Mouse (Mus musculus) adrenal gland, postnatal 36 days (tissue): ENCODE results near the gene Sgsm3. TPM values are rescaled to one million over a fixed set of nuclear protein-coding genes. Genes with fewer than 3 reads are reported as not detected.

Source experiments
- DNase-seq, 2 experiments: peaks; one replicate each; pipeline ENCODE4 v3.0.0; 2021; ENCODE audit warnings: mixed read lengths in 1 of 2
- total RNA-seq, 2 experiments: library from RNA; stranded (reverse); gene quantifications; 2 replicates each; pipeline ENCODE4 v1.2.3; 2021

Gene Sgsm3
- total RNA-seq, 2 experiments from 2014 or later: 15.9 to 23.8 TPM

DNA sequence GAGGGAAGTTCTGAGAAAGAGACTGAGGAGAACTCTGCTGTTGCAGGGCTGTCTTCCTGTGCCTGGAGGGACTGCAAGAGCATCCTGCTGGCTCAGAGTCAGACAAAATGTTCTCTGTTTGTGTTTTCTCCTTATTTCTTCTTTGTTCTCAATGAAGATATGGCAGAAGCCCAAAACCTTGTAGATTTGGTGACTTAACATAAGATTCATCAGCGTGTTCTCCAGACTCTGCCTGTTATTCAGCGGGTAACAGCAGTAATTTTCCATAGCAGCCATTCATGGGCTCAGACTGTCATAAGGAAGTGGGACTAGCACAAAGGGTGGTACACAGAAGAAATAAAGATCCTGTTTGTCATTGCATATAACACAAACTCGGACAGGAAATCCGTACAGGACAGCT, 2.0 kb downstream of the Sgsm3 start:
- no peak for DNase-seq

DNA sequence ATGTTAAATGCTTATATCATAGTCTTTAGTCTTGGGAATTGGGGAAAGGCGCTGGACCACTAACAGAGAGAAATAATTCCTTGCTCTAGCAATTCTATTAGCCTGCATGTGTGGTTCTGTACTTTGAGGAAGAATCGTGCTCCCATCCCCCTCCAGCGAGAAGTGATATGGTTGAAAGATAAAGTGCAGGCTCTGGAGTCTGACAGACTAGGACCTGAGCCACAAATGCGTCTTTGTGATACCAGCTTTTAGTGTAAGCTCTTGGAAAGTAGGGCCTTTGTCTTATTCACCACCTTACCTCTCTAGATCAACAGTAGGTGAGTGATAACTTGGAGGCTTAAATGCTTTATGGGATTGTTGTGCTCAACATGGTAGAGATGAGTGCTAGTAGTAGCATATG, 3.6 kb downstream of the Sgsm3 start:
- DNase-seq: no peak

DNA sequence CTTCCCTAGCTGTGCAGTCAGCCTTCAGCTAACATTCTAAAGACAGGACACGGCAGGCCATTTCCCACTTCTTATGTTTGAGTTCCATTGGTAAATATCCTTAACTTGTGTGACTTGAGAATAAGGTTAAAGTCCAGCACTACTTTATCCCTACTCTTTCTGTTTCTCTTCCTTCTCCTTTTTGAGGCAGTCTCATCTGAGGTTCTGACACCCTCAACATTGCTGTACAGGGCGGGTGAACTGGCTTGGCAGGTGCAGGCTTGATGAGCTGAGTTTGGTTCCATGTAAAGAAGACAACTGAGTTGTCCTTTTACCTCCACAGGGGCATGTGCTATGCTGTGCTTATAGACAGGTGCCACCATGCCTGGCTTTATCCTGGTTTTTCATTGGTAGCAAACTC, 5.7 kb downstream of the Sgsm3 start:
- DNase-seq: no peak

DNA sequence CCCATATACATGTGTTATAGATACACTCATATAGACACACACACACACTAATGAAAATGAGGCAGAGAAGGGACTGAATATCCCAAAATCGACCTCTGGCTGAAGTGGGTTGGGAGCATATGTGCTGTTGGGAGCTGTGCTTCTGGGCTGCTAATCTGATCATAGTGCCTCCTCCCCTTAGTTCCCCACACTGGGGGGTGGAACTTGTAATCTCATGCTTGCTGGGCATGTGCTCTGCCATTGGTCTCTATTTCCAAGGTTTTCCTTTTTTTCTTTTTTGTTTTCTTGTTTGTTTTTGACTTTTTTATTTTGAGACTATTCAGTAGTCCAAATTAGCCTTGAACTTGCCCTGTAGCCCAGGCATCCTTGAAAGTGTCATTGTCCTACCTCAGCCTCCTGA, 10.8 kb downstream of the Sgsm3 start:
- no peak for DNase-seq

DNA sequence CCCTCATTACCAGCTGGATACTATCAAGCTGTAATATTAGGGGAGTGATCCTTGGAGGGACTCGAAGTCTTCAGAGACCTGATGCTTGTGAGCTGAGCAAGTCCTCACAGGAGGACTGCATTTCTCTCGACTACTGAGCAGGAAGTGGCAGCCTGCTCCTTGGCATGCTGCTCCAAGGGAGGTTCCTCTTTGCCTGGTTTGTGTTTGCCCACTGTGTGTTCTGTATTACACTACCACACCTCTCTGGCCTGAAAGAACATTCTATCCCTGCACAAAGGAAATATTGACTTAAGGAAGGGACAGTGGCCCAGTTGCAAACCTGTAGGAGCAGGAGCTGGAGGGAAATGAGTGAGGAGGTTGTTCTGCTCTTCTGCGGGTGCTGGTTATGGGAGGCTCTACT, 12.1 kb downstream of the Sgsm3 start:
- no peak for DNase-seq

DNA sequence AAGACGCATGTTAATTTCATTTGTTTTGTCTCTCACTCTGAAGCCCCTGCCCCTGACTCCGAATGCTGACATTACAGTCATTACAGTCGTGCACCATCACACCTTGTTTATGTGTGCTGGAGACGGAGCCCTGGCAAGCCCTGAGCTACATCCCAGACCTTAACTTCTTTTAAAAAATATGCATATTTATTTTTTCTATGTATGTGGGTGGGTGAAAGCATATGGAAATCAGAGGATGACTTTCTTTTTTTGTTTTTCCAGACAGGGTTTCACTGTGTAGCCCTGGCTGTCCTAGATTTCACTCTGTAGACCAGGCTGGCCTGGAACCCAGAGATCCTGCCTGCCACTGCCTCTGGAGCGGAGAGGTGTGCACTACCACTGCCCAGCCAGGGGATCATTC, 17.4 kb downstream of the Sgsm3 start:
- DNase-seq: no peak

DNA sequence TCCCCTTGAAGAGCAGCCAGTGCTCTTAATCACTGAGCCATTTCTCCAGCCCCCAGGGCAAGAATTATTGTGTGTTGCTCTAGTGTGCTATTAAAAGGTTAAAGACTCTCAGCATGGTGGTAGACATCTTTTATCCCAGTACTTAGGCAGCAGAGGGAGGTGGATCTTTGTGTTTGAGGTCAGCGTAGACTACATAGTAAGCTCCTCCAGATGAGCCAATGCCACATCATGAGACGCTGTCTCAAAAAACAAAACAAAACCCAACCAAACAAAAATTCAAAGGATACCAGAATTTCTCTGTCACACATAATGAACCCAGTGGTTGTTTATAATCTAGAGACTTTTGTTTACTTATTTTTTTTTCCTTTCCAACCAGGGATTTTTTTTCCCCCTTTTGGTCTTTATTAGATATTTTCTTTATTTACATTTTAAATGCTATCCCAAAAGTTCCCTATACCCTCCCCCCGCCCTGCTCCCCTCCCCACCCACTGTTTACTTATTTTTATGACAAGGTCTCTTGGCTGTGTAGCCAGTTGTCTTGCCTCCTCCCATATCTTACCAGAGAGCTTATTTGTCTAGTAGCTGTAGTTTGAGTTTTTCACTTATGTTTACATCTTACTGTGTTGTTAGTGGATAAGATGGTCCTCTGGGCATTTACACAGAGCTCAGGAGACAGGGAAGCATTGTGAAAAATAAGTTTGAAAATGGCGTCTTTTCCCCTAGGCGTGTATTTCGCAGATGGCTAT, 18.7 kb downstream of the Sgsm3 start:
- no peak for DNase-seq

DNA sequence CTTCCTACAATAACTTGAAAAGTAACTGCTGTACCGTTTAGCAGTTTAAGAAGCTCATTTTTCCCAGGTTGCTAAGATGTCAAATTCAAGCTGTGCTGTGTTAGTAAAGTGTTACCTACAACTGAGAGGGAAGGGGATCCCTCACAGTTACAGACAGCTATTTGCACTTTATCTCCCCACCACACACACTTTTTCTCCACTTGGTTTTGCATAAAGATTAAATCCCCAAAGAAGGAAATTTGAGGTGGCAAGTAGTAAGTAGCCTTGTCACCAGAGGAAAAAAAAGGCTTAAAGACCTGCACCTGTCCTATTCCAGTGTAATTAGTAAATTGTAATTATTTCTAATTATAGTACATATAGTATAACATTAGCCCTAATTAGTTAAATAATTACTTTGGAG, 19.5 kb downstream of the Sgsm3 start:
- no peak for DNase-seq

DNA sequence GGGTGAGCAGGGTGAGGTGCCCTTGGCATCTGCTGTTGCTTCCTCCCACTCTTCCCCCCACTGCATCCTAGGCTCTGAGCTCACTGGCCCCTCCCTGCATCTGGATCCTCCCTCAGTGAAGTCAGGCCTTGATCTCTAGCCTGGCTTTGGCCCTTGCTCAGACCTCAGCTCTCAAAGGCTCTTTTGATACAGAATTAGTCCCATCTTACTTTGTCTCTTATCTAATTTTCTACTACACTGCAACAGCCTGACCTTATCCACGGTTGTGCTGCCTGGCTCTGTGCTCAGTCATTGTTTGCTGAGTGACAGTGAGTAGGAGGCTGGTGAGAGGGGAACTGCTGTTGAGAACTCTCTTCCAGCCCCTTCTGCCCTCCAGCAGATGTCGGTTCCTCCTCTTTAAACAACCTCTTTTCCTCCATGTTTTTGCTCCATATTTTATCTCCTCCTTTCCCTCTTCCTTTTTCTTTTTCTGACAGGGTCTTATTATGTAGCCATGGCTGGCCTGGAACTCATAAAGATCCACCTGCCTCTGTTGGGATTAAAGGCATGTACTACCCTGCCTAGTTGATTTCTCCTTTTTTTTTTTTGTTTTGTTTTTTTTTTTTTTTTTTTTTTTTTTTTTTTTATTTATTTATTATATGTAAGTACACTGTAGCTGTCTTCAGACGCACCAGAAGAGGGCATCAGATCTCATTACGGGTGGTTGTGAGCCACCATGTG, 23.0 kb downstream of the Sgsm3 start:
- DNase-seq: no peak

DNA sequence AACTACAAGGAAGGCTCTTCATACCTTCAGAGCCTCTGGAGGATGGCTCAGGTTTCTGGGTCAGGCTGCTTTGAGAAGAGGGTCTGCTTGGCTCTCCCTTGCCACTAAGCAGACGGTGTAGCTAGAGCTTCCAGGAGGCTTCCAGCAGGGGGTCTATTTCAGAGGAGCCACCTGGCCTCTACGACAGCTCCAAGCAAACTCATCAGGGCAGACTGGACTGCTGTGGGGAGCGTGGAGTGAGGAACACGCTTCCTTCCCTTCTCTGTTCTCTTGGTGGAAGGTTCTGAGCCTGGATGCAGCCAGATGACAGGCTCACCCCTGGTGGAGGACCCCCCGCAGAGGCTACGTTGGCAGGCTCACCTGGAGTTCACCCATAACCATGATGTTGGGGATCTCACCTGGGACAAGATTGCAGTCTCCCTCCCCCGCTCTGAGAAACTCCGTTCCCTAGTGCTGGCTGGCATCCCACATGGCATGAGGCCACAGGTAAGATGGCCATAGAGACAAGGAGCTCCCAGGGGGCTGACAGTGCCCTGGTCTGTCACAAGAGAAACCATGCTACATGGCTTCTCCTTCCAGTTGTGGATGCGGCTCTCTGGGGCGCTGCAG, 28.7 kb downstream of the Sgsm3 start:
- no peak for DNase-seq

DNA sequence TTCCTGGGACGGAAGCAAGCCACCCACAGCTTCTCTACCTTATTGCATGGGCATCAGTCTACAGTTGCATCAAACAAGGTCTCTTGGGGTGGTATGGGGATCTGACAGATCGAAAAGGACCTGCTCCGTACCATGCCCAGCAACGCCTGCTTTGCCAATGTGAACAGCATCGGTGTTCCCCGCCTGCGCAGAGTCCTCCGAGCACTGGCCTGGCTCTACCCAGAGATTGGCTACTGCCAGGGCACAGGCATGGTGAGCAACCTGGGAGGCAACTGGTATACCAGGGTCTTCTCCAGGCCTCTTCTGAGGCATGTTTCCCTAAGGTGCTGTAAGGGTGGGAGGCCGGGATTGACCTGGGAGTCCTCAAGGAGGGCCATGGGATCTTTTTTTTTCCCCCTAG, 29.8 kb downstream of the Sgsm3 start:
- DNase-seq: no peak

DNA sequence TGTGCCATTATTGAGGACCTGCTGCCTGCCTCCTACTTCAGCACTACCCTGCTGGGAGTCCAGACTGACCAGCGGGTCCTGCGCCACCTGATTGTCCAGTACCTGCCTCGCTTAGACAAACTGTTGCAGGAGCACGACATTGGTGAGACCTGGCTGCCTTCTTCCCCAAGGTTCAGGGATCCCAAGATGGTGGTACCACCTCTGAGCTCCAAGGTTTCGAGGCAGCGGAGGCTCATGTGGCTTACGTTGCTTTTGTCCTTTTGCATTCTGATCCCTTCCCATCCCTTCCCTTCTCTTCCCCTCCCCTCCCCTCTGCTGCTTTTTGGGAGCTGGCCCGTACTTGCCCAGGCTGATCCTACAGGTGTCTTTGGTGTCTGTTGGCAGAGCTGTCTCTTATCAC, 30.3 kb downstream of the Sgsm3 start:
- no peak for DNase-seq

DNA sequence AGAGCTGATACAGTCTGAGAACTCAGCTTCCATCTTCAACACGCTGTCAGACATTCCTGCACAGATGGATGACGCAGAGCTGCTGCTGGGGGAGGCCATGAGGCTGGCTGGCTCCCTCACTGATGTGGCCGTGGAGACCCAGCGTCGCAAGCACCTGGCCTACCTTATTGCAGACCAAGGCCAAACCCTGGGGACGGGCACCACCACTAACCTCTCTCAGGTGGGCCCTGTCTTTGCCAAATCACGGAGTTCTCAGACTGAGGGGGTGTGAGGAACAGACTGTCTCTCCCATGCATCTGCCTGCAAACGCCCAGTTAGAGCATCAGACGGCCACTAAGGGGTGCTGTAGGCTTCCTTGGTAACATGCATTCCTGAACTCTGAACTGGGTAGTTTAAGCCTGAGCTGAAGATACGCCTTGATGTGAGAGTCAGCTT, 31.1 kb downstream of the Sgsm3 start:
- no peak for DNase-seq

DNA sequence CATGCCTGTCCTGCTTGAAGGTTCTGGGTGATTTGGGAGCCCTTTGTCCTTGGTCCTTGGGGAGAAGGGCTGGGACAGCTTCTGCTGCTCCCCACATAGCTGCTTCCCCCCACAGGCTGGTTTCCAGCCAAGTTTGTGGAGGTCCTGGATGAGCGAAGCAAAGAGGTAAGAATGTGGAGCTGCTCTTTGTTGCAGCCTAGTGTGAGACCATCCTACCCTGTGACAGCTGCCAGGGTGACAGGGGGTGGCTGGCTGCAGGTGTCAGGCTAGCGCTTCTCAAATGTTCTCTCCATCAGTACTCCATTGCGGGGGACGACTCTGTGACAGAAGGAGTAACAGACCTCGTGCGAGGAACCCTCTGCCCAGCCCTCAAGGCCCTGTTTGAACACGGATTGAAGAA, 32.5 kb downstream of the Sgsm3 start:
- DNase-seq: no peak

DNA sequence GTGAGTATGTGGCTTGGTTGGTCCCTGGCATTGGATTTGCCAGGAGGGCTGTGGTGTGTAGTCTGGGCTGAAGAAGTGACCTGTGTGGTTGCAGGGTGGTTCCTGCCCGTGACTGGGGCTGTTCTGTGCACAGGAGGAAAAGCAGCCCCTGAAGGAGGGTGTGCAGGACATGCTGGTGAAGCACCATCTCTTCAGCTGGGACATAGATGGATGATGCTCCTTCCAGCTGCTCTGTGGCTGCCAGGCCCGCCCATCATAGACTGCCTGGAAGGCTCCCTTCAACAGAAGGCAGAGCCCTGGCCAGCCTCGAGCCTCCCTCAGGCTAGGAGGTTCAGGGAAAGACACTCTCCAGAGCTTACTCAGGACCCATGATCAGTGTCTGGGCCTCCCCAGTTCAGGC, 34.0 kb downstream of the Sgsm3 start:
- no peak for DNase-seq

DNA sequence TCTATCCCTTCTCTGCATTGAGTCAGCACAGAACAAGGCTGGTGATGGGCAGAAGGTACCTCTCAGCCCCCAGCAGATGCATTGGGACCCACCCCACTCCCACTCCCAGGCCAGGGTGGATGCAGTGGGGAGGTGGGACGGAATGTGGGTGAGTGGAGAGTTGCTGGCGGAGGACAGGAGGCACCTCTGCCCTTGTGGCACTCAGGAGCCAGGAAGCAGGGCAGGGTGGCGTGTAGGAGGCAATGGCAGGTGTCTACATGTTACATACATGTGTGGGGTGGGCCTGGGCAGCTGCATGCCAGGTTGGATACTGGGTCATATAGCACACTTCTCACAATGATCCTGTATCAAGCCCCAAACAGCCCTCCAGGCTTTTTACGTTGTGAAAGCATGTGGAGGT, 34.8 kb downstream of the Sgsm3 start:
- no peak for DNase-seq

DNA sequence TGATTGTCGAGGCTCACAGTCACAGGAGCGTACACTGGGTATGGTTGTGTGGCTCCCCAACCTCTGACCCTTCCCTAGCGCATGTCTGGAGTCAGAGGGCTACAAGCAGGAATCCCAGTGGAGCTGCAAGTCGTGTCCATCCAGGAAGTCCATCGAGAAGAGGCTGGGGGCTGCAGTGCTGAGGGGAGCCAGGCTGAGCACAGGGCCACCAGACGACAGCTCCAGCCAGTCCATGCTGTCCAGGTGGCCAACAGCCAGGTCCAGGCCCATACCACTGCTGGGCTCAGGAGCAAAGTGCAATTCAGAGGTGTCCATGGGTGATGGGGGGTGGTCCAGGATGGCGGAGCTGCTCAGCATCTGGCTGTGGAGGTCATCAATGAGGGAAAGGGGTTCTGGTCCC, 35.6 kb downstream of the Sgsm3 start:
- no peak for DNase-seq

DNA sequence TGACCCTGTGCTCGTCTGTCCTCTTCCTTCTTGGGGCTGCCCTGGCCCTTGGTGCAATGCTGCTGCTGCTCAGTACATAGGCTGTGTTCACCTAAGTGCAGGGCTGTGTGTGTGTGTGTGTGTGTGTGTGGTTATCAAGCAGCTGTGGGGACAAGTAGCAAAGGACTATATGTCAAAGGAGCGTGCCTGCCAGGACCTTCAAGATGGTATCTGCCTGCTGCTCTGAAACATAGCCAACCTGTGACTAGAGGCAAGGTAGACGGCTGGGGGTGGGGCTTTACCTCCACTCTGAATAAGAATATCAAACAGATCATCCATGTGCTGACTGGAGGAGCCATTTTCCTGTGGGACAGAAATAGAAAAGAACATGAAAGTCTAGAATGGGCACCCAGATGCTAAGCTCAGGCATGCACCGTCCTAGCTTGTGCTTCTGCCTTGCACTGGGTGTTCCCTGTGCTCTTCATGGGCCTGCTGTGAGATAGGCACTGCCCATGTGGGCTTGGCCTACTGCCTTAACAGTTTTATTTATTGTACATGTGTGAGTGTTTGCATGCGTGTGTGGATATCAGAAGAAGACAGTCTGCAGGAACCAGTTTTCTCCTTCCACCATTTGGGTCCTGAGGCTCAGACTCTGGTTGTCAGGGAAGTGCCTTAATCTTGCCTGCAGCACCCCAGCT, 37.6 kb downstream of the Sgsm3 start:
- no peak for DNase-seq

DNA sequence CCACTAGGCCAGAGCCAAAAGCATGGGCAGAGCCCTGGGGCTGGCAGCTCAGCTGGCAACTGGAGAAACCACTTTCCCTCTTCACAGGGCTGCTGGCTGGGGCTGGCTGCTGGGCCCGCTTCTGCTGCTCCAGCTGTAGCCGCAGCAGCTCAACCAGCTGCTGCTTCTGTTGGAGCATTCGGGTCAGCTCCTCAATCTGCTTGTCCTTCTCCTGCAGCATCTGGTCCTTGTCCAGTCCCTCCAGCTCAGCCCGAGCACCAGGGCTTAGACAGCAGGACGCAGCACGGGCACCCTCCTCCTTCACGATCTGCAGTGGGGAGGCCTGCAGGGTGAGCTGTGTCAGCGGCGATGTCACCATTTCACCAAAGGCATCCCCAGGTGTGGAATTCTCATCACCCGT, 38.9 kb downstream of the Sgsm3 start:
- DNase-seq: no peak

DNA sequence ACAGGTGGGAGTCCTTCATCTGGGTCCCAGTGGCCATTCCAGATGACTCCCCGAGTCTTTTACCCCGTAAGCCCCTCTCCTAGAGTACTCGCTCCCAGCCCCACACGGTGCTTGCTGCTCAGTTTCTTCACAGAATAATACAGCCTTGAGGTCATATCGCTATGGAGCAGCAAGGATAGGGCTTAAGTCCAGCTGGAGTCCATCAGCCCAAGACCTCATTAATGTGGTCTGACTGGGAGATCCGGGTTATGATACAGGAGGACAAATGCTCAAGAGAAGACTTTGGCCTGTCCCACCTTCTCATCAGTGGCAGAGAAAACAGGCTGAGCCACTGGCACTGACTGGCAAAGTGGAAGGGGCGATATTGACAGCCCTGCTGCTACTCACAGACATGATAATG, 39.7 kb downstream of the Sgsm3 start:
- DNase-seq: no peak

DNA sequence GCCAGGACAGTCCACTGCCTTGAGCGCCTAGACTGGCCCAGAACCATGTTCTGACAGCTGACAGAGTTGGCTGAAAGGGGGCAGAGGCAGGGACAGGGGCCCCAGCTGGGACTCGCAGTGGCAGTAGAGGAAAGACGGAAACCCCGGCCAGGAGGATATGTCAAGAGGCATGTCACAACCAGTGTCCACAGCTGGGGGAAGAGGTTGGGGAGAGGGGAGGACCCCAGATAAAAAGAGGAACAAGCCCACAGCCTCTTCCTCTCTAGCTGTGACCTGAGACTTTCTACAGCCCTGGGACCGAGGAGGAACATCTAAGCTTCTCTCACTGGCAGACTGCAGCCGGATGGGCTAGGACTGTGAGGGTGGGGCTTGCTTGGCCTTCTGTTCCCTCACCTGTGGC, 43.8 kb downstream of the Sgsm3 start:
- DNase-seq: no peak

DNA sequence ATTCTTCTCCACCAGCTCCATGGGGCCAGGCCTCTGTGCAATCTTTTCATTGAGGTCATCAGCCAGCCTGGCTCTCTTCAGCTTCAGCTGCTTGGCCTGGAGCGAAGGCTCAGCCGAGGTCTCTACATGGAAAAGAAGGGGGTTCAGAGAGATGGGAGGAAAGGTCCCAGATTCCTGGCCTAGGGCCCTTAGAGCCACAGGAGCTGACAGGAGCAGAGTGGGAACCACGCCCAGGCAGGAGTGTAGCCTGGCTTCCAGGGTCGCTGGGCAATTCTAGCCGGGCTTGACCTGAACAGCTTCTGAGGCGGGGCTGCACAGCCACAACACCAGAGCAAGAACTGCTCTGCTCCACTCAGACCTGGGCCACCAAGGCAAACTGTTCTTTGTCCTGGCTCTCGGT, 44.9 kb downstream of the Sgsm3 start:
- DNase-seq: no peak

DNA sequence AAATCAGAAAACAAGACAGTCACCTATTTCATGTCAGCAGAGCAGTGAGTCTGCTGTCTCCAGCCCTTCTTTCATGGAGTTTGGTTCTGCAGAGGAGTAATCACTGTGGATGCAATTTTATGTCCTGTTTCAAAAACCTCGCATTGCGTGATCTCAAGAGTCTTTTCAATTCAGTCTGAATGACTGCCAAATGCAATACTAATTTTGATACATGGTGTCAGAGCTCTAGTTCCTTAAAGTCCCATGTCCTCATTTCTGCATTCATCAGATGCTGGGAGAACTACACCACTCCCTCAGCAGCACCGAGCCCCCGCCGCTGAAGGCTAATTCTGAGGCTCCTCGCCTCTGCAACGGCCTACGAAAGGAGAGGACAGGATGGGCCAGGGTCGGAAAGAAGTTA, 46.3 kb downstream of the Sgsm3 start:
- DNase-seq: no peak
